Mouse (Mus musculus) lung, postnatal 36 days (tissue): ENCODE measurements around the gene Mrpl39.

Experiments used
- DNase-seq: peaks from one replicate; pipeline ENCODE4 v3.0.0; 2022; ENCODE audit warnings: mixed read lengths

Mrpl39 gene

DNA sequence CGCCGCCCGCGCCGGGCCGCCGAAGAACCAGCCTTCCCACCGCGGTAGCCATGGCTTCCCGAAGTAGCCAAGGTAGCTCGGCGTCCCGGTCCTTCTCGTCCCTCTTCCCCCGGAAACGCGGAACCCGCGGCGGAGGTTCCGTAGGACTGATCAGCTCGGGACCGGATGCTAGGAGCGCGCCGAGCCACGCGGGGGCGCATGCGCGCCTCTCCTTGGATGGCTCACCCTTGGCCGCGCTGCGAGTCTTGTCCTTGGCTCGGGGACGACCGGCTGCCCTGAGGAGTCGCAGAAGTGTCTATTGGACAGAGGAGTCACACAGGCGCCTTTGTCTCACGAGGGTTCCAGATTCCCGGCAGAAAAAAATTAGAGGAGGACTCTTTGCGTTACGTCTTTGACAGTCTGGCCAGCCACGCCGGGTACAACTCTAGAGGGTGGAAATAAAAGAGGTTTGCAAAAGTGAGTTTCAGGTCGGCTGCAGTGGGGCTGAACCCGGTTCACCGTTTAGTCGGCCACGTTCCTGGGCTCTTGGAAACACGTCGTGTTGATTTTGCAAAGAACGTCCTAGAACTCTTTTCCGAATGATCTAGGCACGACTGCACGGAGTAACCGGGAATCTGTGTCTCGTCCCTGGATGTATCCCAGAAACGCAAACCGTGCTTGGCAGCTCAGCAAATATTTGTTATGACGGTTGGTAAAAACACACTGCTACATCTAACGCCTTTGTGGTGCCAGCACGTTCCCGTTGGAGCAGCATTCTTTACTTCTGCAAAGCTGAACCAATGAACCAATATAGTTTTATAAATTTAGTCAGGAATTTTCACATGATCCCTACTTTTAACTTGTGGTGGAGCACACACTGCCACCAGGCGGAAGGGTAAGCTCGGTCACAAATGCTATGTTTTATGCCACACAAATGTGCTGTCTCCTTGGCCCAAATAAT is at the start of gene Mrpl39:
TSS of gene Mrpl39 (minus strand) at position 577 of the 940 bp plus-strand sequence.
- peak; percentile 97 for DNase-seq

DNA sequence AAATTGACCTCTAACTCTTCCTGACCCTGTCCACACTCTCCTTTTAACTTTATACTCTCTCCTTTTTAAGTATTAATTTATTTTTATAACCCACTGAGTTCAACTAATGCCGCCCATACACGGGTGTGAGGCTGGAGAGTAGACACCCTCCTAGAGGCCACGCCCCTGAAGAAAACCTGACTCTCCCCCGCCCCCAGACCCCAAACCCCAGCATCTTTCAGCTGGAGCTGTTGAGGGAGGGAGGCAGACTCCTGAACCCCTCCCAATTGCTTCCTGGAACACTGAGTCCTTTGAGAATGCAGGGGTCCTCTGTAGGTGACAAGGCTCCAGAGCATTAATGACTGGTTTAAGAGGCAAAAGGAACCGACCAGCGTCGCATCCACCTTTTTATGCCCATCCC is 49.4 kb upstream of the Mrpl39 start:
- no peak for DNase-seq

DNA sequence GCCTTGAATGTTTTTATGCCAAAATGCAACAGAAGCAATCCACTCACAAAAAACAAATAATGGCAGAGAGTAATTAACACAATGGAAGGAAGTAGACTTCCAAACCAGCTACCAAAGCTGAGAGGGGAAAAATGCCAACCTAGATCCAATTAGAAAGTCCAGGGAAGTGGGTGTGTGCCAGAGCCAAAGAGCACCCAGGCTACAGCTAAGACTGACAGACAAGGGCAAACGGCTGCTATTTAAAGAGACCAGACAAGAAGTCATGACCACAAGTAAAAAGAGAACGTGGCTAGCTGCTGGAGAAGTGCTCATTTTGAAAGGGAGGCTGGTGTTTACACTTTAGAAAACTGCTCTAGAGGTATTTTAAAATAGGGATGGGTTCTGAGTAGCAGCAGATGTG is 47.7 kb upstream of the Mrpl39 start:
- DNase-seq: peak; percentile 45

DNA sequence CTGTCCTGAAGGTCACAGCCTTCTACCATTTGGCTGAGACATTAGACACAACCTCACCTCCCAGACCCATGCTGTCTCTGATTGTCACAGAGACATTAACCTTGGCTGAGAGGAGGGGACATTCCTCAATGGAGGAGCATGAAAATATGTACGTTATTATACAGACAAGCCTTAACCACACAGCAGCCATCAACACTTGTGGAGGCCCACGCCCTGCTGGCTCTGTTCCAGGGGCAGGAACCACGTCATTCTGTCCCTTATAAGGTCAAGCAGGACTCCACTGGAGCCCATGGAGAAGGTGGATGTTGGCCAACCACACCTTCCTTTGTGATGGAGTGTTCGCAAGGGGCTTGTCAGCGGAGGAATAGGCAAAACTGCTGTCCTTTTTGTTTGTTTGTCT is 44.2 kb upstream of the Mrpl39 start:
- no peak for DNase-seq

DNA sequence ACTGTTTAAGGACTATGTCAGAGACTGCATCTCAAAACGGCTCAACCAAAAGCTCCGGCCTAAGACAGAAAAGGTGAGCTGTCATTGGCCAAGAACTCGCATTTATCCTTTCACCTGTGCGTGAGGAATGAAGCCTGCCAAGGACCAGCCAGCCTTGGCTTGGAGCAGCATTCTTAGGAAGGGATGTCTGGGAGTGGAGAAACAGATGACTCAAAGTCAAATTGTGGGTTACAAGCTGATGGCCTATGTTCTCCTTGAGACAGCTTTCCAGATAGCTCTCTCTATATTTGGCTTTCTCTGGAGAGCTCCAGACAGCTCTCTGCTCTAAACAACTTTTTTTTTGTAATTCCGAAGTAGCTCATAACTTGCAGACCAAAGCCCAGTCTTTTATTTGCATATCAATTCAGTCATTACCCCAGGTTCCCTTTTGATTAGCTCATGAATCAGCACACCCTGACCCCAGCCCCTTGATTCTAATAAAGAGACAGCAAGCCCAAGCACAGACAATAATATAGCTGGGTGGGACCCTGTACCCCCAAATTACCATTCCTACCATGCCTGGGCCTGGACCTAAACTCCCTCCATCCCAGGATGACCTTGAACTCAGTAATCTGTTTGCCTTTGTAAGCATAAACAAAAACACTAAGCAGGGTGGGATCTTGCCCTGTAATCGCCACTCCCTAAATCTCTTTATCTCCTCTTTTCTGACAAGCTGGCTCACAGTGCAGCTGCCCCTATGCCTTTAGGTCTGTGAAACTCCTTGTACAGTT is 43.5 kb upstream of the Mrpl39 start:
- no peak for DNase-seq

DNA sequence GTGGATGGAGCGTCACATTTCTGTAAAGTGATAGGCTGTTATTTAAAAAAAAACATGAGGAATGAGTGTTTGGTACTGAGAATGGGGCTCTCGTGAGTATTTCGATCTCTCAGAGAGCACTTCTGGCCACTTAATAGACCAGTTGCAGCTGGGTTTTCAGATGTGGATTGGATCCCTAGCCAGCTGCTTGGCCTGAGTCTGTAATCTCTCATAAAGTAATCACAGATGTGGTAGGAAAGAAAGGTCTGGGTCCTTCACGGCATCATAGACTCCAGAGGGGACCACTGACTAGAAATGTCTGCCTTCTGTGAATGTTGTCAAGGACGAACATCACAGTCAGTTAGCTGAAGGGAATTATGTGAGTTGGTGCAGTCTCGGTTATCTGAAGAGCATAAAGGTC is 42.9 kb upstream of the Mrpl39 start:
- no peak for DNase-seq

DNA sequence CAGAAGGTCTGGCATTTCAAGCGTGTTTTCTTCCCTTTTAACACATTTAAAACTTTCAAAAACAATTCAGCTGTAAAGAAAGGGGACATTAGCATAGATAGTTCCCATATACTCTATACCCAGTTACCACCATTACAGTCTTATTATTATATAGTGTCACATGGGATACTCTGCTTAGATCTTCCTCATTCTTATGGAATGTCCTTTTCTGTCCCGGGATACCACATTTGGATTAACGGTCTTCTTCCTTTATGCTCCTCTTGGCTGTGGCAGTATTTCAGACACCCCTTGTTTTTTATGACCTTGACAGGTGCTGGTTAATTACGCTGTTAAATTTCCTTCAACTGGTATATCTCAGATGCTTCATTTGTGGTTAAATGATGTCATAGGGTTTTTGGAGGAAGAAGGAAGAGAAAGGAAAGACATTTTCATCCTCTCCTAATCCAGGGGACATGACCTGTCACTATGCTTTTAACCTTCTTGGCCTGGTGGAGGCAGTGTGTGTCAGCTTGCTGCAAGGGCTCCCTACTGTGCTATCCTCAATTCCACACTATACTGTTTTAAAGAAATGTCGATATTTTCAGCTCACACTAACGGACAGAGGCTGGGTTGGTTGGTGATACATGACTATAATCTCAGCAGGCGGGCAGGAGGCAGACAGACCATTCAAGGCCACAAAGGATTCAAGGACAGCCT is 40.7 kb upstream of the Mrpl39 start:
- DNase-seq: peak; percentile 34

DNA sequence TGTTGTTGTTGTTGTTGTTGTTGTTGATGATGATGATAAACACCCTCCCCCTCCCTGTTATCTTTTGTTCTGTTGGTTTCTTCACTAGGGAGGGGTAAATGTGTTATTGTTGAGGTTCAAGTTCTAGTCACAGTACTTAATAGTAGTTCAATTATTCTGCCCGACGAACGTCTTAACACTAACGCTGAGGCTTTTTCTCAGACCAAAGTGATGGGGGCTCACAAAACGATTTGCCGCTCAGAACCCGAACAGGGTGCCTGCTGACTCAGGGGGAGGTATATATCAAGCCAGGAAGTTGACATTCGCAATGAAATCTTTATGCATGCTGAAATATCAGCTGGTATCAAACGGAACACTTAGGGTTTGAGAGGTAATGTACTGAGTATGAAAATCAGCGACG is 39.8 kb upstream of the Mrpl39 start:
- no peak for DNase-seq

DNA sequence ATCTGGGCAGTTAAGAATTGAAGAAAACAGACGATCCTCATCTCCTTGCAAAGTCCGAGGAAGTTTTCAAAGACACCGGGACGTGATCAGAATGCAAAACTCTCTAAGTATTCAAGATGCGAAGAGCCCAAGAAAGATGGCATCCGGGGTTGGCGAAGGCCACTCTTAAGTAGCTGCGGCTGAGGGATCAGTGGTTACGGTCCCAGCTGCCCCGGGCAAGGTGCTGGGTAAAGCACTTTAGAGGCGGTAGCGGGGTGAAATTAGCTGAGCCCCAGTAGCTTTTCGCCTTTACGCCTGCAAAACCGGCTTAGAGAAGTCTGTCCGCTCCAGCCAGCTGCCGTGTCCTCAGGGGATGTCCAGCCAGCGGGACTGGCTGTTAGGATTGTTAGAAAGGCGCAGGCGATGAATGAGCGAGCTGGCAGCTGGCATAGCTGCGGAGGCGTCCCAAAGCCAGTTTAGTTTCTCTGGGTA is 39.3 kb upstream of the Mrpl39 start:
- peak; percentile 21 for DNase-seq

DNA sequence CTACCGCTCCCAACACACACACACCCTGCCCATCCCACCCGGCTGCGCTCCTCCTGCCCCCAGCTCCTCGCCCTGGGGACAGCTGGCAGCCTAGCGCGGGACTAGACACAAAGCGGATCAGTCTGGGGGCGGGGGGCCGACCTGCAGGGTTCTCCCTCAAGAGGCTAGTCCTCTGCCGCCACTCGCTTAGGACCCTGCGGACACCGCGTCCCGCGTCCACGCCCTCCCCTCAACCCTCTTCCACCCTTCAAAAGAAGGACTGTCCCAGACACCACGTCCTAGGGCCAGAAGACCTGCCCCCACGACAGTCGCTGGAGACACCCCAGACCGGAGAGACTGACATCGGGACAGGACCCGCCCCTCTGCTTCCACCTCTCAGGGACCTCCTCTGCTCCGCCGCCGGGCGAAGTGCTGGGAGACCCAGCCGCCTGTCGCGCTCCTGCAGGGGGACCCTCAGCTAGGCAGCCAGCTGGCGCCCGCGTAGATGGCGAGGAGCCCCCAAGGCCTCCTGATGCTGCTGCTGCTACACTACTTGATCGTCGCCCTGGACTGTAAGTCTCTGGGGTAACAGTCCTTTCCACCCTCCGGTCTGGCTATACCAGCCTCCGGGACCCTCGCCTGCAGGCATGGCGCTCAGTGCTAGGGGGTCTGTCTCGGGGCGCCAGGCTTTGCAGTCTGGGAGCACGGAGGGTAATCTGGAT is 38.6 kb upstream of the Mrpl39 start, which contains the start of gene Jam2:
TSS of gene Jam2 (plus strand) at position 121 of the 701 bp plus-strand sequence.
- peak; percentile 71 for DNase-seq

DNA sequence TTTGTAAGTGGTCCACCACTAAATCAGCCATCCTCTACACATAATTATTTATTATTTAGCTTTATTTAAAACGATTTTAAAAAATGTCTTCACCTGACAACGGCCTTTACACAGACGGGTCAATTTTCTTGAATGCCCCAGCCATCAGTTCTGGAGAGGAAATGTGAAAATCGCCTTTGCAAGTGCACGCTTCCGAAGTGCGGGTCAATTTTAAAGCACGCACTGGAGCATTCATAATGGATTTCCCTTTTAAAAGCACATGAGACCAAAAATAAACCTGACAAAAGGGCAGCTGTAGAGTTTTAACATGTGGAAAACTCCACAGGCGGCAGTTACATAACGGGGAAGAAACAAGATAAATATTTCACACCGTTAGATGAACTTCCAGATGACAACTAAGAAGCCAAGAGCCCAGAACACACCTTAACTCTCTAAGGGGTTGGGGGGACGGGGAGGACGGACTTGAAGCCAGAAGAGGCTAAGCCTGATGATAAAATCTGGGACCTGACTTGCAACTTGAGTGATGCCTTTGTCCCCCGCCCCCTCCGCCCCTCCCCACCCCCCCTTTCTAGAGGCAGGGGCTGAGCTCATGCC is 37.8 kb upstream of the Mrpl39 start:
- DNase-seq: peak; percentile 21

DNA sequence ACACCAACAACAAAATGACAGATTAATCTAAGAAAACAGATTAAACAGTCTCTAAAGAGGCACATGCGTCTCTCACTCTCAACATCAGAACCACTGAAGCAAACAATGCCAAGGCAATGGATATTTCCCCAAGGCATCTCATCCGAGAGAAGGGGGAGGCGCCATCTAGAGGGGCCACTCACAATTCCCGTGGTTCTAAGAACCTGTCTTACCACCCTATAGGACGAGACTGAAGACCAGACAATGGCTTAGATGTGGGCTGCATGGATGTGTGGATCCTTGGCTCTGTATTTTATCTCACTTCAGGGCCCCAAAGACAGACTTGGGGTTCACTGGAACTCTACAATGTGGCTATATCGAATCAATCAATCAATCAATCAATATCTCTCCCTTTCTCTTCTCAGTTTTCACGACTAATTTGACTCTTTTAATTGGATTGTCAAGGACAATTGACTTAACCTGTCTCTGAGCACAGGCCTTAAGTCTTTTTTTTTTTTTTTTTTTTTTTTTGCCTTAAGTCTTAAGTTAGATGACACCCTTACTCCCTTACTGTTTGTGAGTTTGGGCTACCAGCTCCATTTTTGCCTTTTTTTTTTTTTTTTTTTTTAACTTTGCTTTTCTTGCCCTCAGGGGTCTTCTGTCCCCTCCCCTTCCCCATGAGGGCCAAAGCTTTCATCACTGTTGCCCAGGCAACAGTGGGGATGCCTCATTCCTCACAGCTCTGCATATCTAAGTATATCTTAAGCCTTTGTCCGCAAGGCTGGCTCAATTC is 37.1 kb upstream of the Mrpl39 start:
- DNase-seq: no peak

DNA sequence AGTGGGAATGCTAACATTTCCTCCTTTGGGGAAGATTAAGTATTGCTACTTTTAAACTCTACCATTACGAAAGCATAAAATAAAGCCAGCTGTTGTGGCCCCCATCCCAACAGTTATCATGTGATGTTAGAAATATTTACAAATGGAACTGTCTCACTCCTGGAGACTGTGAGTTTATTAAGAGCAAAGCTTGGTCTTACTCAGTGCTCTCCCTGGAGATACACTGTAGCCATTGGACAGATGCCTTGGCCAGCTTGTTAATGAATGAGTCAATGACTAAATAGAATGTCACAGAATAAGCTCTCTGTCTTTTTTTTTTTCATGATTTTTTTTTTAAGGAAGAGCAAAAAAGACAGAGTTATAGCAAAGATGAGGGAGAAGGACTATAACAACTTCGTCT is 35.9 kb upstream of the Mrpl39 start:
- peak; percentile 50 for DNase-seq

DNA sequence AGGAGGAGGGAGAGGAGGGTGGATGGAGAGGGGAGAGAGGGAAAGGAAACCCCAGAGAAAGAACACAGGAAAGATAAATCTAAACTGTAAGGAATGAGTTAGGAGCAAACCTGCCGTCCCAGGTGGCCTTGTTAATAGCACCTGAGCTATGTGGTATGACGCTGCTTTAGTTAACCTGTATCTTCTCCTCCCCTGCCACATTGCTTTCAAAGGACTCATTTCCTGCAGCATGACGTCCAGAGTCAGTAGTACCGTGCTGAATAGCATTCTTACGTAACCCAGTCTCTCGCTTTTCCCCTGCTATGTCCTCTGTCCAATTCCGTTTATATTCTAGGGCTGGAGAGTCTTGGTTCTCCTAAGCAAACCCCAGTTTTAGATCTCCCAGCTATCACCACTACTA is 35.3 kb upstream of the Mrpl39 start:
- DNase-seq: no peak

DNA sequence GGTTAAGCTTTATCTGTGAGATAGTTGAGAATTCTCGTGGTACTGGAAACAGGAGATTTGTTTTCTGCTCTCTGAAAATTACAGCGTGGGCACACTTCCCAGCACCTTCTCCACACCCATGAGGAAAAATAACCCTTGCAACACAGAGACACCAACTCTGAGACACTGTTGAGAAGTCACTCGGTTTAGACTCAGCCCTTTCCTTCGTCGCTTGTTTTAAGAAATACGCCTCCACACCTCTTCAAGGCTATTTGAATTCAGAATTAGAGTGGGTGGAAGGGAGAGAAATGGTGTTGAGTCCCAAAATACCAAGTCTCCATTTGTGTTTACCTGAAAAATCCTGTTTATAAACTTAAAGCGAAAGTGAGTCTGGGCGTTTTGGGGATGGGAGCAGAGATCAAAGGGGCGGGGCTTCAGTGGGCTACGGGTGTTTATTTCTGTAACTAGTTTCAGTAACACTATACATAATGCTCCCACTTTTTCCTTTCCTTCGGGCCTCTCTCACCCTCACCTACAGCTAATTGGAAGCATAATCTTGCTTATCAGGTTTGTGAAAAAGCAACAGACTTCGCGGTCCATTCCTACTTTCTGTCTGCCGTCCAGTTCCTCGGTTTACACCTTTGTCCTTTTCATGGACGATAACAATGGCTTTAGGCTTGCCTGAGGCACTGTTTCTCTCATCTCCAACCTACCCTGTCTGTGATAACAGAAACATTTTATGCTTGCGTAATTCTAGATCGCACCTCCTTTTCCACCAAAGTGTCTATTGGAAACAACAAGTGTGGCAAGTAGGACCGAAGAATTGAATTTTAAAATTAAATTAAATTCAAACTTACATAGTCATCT is 34.3 kb upstream of the Mrpl39 start:
- no peak for DNase-seq

DNA sequence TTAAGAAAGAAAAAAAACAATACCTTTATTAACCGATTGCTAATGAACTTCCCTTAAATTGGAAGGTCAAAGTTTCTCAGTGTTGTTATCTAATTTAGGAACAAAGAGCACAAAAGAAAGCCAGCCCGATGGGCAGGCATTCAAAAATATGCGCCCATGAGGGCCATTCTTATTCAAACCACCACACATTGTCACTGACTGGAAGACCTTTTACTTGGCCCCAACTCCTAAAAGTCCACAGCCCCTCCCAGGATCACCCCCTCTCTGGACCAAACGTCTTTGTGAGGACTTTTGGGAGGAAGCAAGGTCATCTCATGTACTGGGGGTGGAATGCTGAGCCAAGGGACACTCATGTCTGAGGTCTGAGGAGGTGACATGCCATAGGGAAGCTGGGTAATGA is 33.6 kb upstream of the Mrpl39 start:
- no peak for DNase-seq

DNA sequence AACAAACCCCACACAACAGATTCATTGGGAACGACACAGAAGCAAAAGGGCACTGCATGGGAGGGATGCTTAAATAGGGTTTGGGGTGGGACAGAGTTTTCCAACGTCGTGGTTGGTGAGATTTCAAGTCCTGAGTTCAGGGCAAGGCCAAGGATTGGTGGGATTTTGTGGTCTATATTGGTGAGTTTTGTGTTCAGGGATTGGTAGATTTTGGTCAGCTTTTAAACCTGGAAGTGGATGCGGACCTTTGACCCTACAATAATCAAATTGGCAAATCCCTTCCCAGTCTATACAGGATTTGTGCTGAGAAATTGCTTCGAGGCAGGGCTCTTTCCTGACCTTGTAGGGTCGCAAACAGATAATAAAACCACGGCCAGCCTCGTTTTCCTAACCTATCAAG is 32.4 kb upstream of the Mrpl39 start:
- no peak for DNase-seq

DNA sequence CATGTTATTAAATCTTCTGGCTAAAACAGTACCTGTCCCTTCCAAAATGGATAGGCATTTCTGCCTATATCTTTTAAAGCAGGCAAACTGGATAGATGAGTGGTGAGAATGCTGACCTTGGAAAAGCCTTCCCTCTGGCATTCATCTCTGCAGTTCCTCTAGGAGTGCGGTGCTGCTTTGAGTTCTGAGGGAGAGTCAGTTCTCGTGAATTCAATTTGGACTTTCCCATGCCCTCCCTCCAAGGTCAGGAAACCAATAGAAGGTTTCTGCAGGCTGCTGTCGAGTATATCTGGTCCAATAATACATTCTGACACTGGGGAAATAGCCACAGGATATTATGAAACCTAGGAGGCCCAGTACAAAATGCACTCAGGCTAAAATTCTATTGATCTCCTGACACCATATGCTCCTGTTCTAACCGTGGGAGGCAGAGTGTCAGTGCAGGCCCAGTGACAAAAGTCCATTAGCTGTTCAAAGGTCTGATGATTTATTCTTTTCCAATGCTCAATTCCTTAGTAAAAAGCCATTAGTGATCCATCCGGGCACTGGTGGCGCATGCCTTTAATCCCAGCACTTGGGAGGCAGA is 10.3 kb upstream of the Mrpl39 start:
- DNase-seq: no peak

DNA sequence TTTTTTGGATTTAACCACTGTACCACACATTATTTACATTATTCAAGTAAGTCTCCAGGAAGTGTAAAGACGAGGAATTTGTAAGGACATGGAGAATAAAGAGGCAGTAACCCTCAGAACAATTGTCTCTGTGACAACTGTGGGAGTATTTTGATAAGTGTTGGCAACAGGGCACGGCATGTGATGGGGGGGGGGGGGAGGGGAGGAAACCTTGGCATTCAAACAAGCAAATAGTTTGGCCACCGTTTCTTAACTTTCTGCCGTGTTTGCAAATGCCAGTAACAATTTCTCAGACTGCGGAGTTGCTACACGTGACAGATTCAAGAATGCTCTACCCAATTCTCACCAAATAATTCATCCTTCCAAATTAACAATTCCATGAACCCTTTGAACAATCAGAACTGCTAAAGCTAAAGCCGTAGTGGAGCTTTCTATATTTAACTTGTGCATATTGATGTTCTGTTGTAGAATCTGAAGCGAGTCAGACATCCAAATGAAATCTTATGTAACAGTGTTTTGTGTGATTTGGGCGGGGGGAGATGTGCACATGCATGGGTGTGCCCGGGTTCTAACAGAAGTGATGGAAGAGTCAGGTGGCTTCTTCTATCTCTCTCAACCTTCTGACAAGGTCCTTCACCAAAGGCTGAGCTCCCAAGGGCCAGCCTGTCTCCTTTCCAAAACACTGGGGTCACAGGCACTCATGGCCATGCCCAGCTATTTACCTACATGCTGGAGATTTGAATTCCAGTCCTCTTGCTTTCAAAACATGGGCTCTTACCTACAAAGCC is 9.4 kb upstream of the Mrpl39 start:
- DNase-seq: peak; percentile 10
